Mouse (Mus musculus): ENCODE measurements around the gene Blm.

GRCm38 (mm10) chr7:80556166-80556565 lies 21.2 kb upstream of the Blm start:
- TF ChIP-seq CTCF (conservative IDR thresholded peaks at IDR 0.05; ENCODE audit: low read length), result 0 out of 2 replicates have a peak, but pooled peaks have one; percentile 3
- no peak for TF ChIP-seq NANOG (IDR thresholded peaks at IDR 0.05; ENCODE audit: borderline replicate concordance, low read length)
- no peak for TF ChIP-seq POU5F1 (IDR thresholded peaks at IDR 0.05; ENCODE audit: borderline replicate concordance, low read length)
